ENCODE assay signal across 8 mouse cellular contexts in genomic region chr13:84349721-84350040, GRCm38 (mm10).
DNase-seq lines count a peak whose midpoint lies in the region; ATAC-seq and TF ChIP-seq lines count a peak whose summit lies in the region.

No protein-coding gene starts in this region.

- no peak overlapping the region for H3K9ac ChIP-seq in heart, postnatal 0 days (replicated peaks; ENCODE audit: low read depth, low read length)
- H3K9ac ChIP-seq in embryonic facial prominence, embryonic 14.5 days (ENCODE audit: low read depth, low read length): no peak overlapping the region; the same call in 1 of the 2 replicates
- H3K9ac ChIP-seq in intestine, embryonic 15.5 days: no peak overlapping the region
- peak overlapping the region; percentile 74 for H3K9ac ChIP-seq in midbrain, postnatal 0 days (replicated peaks; ENCODE audit: low read length, poor library complexity, severe bottlenecking)

- peak overlapping the region; percentile 53; the same call in 1 of the 2 replicates for H3K4me3 ChIP-seq in heart, postnatal 0 days (ENCODE audit: low read depth, low read length)
- H3K4me3 ChIP-seq in embryonic facial prominence, embryonic 14.5 days (ENCODE audit: low read depth, low read length): peak overlapping the region; percentile 31
- H3K4me3 ChIP-seq in intestine, embryonic 15.5 days (replicated peaks): no peak overlapping the region
- H3K4me3 ChIP-seq in midbrain, postnatal 0 days (ENCODE audit: low read depth, low read length): peak overlapping the region; percentile 53

- TF ChIP-seq EP300 in heart, postnatal 0 days (IDR thresholded peaks at IDR 0.05; ENCODE audit: low read depth): no peak

- peak overlapping the region; percentile 91 for H3K4me2 ChIP-seq in heart, postnatal 0 days (ENCODE audit: low read depth, low read length)
- H3K4me2 ChIP-seq in embryonic facial prominence, embryonic 14.5 days (ENCODE audit: low read depth, low read length): peak overlapping the region; percentile 86
- H3K4me2 ChIP-seq in intestine, embryonic 15.5 days (replicated peaks): peak overlapping the region; percentile 89
- H3K4me2 ChIP-seq in midbrain, postnatal 0 days (ENCODE audit: low read depth, low read length, poor library complexity, severe bottlenecking): peak overlapping the region; percentile 75

- H3K4me1 ChIP-seq in heart, postnatal 0 days (ENCODE audit: control insufficient read depth, insufficient read depth): 0 out of 2 replicates have a peak, but pooled peaks cover 4% of the 10 kb centered on the region
- peaks cover 3% of the 10 kb centered on the region for H3K4me1 ChIP-seq in embryonic facial prominence, embryonic 14.5 days (ENCODE audit: control insufficient read depth, insufficient read depth, low read length)
- 0 out of 2 replicates have a peak, but pooled peaks cover 3% of the 10 kb centered on the region for H3K4me1 ChIP-seq in intestine, embryonic 15.5 days (replicated peaks)
- H3K4me1 ChIP-seq in midbrain, postnatal 0 days (ENCODE audit: insufficient read depth, low read length): peaks cover 11% of the 10 kb centered on the region; the same call in 1 of the 2 replicates

- H3K9me3 ChIP-seq in heart, postnatal 0 days (replicated peaks; ENCODE audit: control insufficient read depth, low read length): no peaks in the 10 kb centered on the region
- no peaks in the 10 kb centered on the region for H3K9me3 ChIP-seq in embryonic facial prominence, embryonic 14.5 days (ENCODE audit: control insufficient read depth, low read length)
- no peaks in the 10 kb centered on the region for H3K9me3 ChIP-seq in intestine, embryonic 15.5 days
- no peaks in the 10 kb centered on the region for H3K9me3 ChIP-seq in midbrain, postnatal 0 days (ENCODE audit: low read length)

- no peak for TF ChIP-seq CTCF in heart, postnatal 0 days (IDR thresholded peaks at IDR 0.05; ENCODE audit: low read depth)
- no peak for TF ChIP-seq CTCF in midbrain, postnatal 0 days (IDR thresholded peaks at IDR 0.05)

- no peak for DNase-seq in heart, postnatal 0 days (ENCODE audit: low spot score)
- no peak for DNase-seq in heart, adult 8-10 months (ENCODE audit: low spot score)
- no peak for DNase-seq in embryonic facial prominence, embryonic 14.5 days (ENCODE audit: low spot score)
- DNase-seq in midbrain, postnatal 0 days (ENCODE audit: low spot score): peak; percentile 44
- no peak for DNase-seq in adrenal gland, postnatal 25 days
- no peak for DNase-seq in thymus, postnatal 36 days
- DNase-seq in spleen, postnatal 14 days (ENCODE audit: low spot score in 2 of 2): no peak

- ATAC-seq in heart, postnatal 0 days (ENCODE audit: insufficient read depth, low read depth): no peak
- ATAC-seq in embryonic facial prominence, embryonic 14.5 days (ENCODE audit: low read depth): no peak
- no peak for ATAC-seq in intestine, embryonic 15.5 days
- no peak for ATAC-seq in midbrain, postnatal 0 days (ENCODE audit: low FRiP score)

- H3K36me3 ChIP-seq in heart, postnatal 0 days (replicated peaks; ENCODE audit: control insufficient read depth, insufficient read depth, low read length): no peaks in the 10 kb centered on the region
- no peaks in the 10 kb centered on the region for H3K36me3 ChIP-seq in embryonic facial prominence, embryonic 14.5 days (ENCODE audit: control insufficient read depth, insufficient read depth, low read length)
- H3K36me3 ChIP-seq in intestine, embryonic 15.5 days: no peaks in the 10 kb centered on the region
- H3K36me3 ChIP-seq in midbrain, postnatal 0 days (ENCODE audit: insufficient read depth, low read length): no peaks in the 10 kb centered on the region

- peaks cover 29% of the 10 kb centered on the region for H3K27me3 ChIP-seq in heart, postnatal 0 days (ENCODE audit: control insufficient read depth, insufficient read depth, low read length)
- H3K27me3 ChIP-seq in embryonic facial prominence, embryonic 14.5 days (replicated peaks; ENCODE audit: control insufficient read depth, insufficient read depth, low read length): peaks cover 36% of the 10 kb centered on the region
- H3K27me3 ChIP-seq in intestine, embryonic 15.5 days (replicated peaks): peaks cover 24% of the 10 kb centered on the region
- no peaks in the 10 kb centered on the region for H3K27me3 ChIP-seq in midbrain, postnatal 0 days (ENCODE audit: insufficient read depth, low read length)

- H3K27ac ChIP-seq in heart, postnatal 0 days (ENCODE audit: low read depth): no peak overlapping the region
- H3K27ac ChIP-seq in embryonic facial prominence, embryonic 14.5 days (replicated peaks; ENCODE audit: low read depth, low read length): no peak overlapping the region
- no peak overlapping the region for H3K27ac ChIP-seq in intestine, embryonic 15.5 days
- H3K27ac ChIP-seq in midbrain, postnatal 0 days (ENCODE audit: low read depth, low read length): peak overlapping the region; percentile 92

- 43% methylated on average over 4 of the region's 4 CpGs for WGBS in heart, postnatal 0 days
- WGBS in embryonic facial prominence, embryonic 14.5 days: 36% methylated on average over 4 of the region's 4 CpGs
- WGBS in intestine, embryonic 15.5 days: 41% methylated on average over 4 of the region's 4 CpGs
- WGBS in midbrain, postnatal 0 days: 26% methylated on average over 4 of the region's 4 CpGs
